Mouse (Mus musculus): ENCODE data around the gene Zfp3.

Zfp3 gene

GRCm38 (mm10) chr11:70763936-70764808, at the start of gene Zfp3:
Gene Zfp3, plus strand, starts transcription at chr11:70764209.
- DNase-seq, result peak; percentile 83

GRCm38 (mm10) chr11:70715832-70716231, 48.2 kb upstream of the Zfp3 start:
- no peak for DNase-seq

- DNase-seq, result no peak
Measured at GRCm38 (mm10) chr11:70718481-70718880, 45.5 kb upstream of the Zfp3 start.

GRCm38 (mm10) chr11:70720567-70720966, 43.4 kb upstream of the Zfp3 start:
- peak; percentile 48 for DNase-seq

GRCm38 (mm10) chr11:70721072-70721471, 42.9 kb upstream of the Zfp3 start:
- DNase-seq, result no peak

- no peak for DNase-seq
Measured at GRCm38 (mm10) chr11:70724706-70725105, 39.3 kb upstream of the Zfp3 start.

GRCm38 (mm10) chr11:70726585-70726984, 37.4 kb upstream of the Zfp3 start:
- no peak for DNase-seq

GRCm38 (mm10) chr11:70727385-70727784, 36.6 kb upstream of the Zfp3 start:
- DNase-seq, result no peak

- DNase-seq, result no peak
Measured at GRCm38 (mm10) chr11:70730427-70731038, 33.5 kb upstream of the Zfp3 start.

- DNase-seq, result peak; percentile 48
Measured at GRCm38 (mm10) chr11:70731178-70731577, 32.8 kb upstream of the Zfp3 start.

- DNase-seq, result no peak
Measured at GRCm38 (mm10) chr11:70733256-70733655, 30.8 kb upstream of the Zfp3 start.

- DNase-seq, result no peak
Measured at GRCm38 (mm10) chr11:70737749-70738148, 26.3 kb upstream of the Zfp3 start.

GRCm38 (mm10) chr11:70741603-70742002, 22.4 kb upstream of the Zfp3 start:
- no peak for DNase-seq

GRCm38 (mm10) chr11:70742117-70742516, 21.9 kb upstream of the Zfp3 start:
- DNase-seq, result peak; percentile 39

- DNase-seq, result peak; percentile 75
Measured at GRCm38 (mm10) chr11:70742581-70743459, 21.2 kb upstream of the Zfp3 start.

GRCm38 (mm10) chr11:70745636-70746035, 18.4 kb upstream of the Zfp3 start:
- no peak for DNase-seq

- DNase-seq, result no peak
Measured at GRCm38 (mm10) chr11:70747876-70748545, 16.0 kb upstream of the Zfp3 start.

- DNase-seq, result no peak
Measured at GRCm38 (mm10) chr11:70752337-70753017, 11.5 kb upstream of the Zfp3 start.

- no peak for DNase-seq
Measured at GRCm38 (mm10) chr11:70753146-70753545, 10.9 kb upstream of the Zfp3 start.

GRCm38 (mm10) chr11:70754476-70754875, 9.5 kb upstream of the Zfp3 start:
- no peak for DNase-seq

- no peak for DNase-seq
Measured at GRCm38 (mm10) chr11:70754958-70755357, 9.1 kb upstream of the Zfp3 start.

- DNase-seq, result peak; percentile 58
Measured at GRCm38 (mm10) chr11:70755645-70756044, 8.4 kb upstream of the Zfp3 start.
